Mouse (Mus musculus) hindbrain, embryonic 11.5 days (tissue): ENCODE data around the gene Alkbh7. TPM values are rescaled to one million over a fixed set of nuclear protein-coding genes. Genes with fewer than 3 reads are reported as not detected.

Experiments used
- ATAC-seq: fragments of 200-750 bp; cut with Nextera tagmentation; 2 replicates; pipeline ENCODE4 v1.8.0; 2017; ENCODE audit warnings: mild to moderate bottlenecking, moderate TSS enrichment, moderate library complexity; ENCODE audit not compliant: low FRiP score
- DNase-seq: peaks from one replicate; pipeline ENCODE4 v3.0.0-alpha.2; 2015; ENCODE audit warnings: low spot score
- H3K27ac ChIP-seq: fragments of 300-500 bp; sonication (generic); 2 replicates; pipeline ENCODE4 v1.5.1; 2014; ENCODE audit warnings: mild to moderate bottlenecking, low read depth, low read length
- H3K27me3 ChIP-seq: fragments of 300-500 bp; sonication (generic); 2 replicates; pipeline ENCODE4 v1.6.1; 2014; ENCODE audit warnings: mild to moderate bottlenecking, low read length, moderate library complexity, mixed read lengths; ENCODE audit not compliant: control insufficient read depth, insufficient read depth
- H3K36me3 ChIP-seq: fragments of 300-500 bp; sonication (generic); 2 replicates; pipeline ENCODE4 v1.6.1; 2014; ENCODE audit warnings: mild to moderate bottlenecking, low read length, moderate library complexity, mixed read lengths; ENCODE audit not compliant: control insufficient read depth, insufficient read depth
- H3K4me1 ChIP-seq: fragments of 300-500 bp; sonication (generic); replicated peaks from 2 replicates; pipeline ENCODE4 v1.6.1; 2014; ENCODE audit warnings: low read length, mixed read lengths; ENCODE audit not compliant: control insufficient read depth, insufficient read depth
- H3K4me2 ChIP-seq: fragments of 300-500 bp; sonication (generic); replicated peaks from 2 replicates; pipeline ENCODE4 v1.6.1; 2014; ENCODE audit warnings: mild to moderate bottlenecking, low read depth, low read length
- H3K4me3 ChIP-seq: fragments of 300-500 bp; sonication (generic); 2 replicates; pipeline ENCODE4 v1.5.1; 2014; ENCODE audit warnings: low read depth, low read length
- H3K9ac ChIP-seq: fragments of 300-500 bp; sonication (generic); 2 replicates; pipeline ENCODE4 v1.6.1; 2014; ENCODE audit warnings: low read depth, low read length
- H3K9me3 ChIP-seq: fragments of 300-500 bp; sonication (generic); 2 replicates; pipeline ENCODE4 v1.6.1; 2016; ENCODE audit warnings: low read length; ENCODE audit not compliant: control insufficient read depth
- WGBS: fragments of 180-500 bp; shearing (Covaris S2); extraction: QIAGEN DNeasy Blood & Tissue Kit; methylation state at CpG from one replicate; pipeline ENCODE4 v1.1.7; 2014; 5-methylcytosine and 5-hydroxymethylcytosine counted together
- polyA plus RNA-seq: library from polyadenylated mRNA; unstranded; fragments of >200 nt; fragmentation: Nextera tagmentation; extraction: Ambion mirVana; gene quantifications from 2 replicates; pipeline ENCODE4 v1.2.1, GENCODE M21; 2014

The Alkbh7 gene
- polyA plus RNA-seq, 1 experiment from 2014 or later = 33.0 TPM

- Histone ChIP-seq H3K4me3 (no peak overlapping the region), H3K9ac (no peak overlapping the region), H3K4me1 (no peaks in the 10 kb centered on the region), H3K27me3 (no peaks in the 10 kb centered on the region), H3K36me3 (peaks cover 10% of the 10 kb centered on the region; the same call in 1 of the 2 replicates), H3K4me2 (no peak overlapping the region), H3K9me3 (no peaks in the 10 kb centered on the region), H3K27ac (no peak overlapping the region)
- DNase-seq = no peak
- ATAC-seq = no peak
- WGBS = 88% methylated on average over 13 of the region's 13 CpGs
These were observed 10.2 kb downstream of the Alkbh7 start for GRCm38 (mm10) chr17:57007137-57007905.

DNA sequence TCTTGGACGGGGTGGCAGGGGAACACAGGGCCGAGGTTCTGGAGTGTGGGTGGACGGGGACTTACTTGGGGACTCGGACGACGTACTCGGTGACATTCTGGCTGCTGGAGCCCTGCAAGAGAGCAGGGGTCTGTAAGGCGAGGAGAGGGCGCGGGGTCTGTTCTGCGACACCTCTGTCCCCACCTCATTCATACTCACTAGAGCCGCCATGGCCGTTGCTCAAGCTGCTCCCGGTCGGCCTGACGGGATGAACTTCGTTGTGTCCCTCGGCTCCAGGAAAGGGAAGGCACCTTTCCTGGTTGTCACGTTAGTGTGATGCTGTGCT, 13.7 kb downstream of the Alkbh7 start:
- peak overlapping the region; percentile 71 for H3K4me3 ChIP-seq
- ATAC-seq (peak; percentile 67), DNase-seq (no peak)
- no peaks in the 10 kb centered on the region for H3K36me3 ChIP-seq
- no peaks in the 10 kb centered on the region for H3K9me3 ChIP-seq
- H3K9ac ChIP-seq = peak overlapping the region; percentile 66
- peak overlapping the region; percentile 75 for H3K4me2 ChIP-seq
- no peaks in the 10 kb centered on the region for H3K4me1 ChIP-seq
- WGBS = under 1% methylated on average over 19 of the region's 19 CpGs
- H3K27ac ChIP-seq = peak overlapping the region; percentile 48; the same call in 1 of the 2 replicates
- no peaks in the 10 kb centered on the region for H3K27me3 ChIP-seq

GRCm38 (mm10) chr17:57011236-57012141, 14.3 kb downstream of the Alkbh7 start, which contains the start of the genes Gtf2f1 and Gm17949:
Gene Gtf2f1, minus strand, starts transcription at chr17:57011288.
Gene Gm17949, plus strand, starts transcription at chr17:57011469.
- Histone ChIP-seq H3K36me3 (no peaks in the 10 kb centered on the region), H3K4me3 (peak within 1 kb of the TSS; percentile 71), H3K9me3 (no peaks in the 10 kb centered on the region), H3K27ac (peak within 1 kb of the TSS; percentile 86), H3K4me2 (peak within 1 kb of the TSS; percentile 89), H3K4me1 (no peaks in the 10 kb centered on the region), H3K9ac (peak within 1 kb of the TSS; percentile 77), H3K27me3 (no peaks in the 10 kb centered on the region)
- WGBS = under 1% methylated on average over 51 of the region's 51 CpGs
- ATAC-seq = peak; percentile 93
- peak; percentile 100 for DNase-seq

DNA sequence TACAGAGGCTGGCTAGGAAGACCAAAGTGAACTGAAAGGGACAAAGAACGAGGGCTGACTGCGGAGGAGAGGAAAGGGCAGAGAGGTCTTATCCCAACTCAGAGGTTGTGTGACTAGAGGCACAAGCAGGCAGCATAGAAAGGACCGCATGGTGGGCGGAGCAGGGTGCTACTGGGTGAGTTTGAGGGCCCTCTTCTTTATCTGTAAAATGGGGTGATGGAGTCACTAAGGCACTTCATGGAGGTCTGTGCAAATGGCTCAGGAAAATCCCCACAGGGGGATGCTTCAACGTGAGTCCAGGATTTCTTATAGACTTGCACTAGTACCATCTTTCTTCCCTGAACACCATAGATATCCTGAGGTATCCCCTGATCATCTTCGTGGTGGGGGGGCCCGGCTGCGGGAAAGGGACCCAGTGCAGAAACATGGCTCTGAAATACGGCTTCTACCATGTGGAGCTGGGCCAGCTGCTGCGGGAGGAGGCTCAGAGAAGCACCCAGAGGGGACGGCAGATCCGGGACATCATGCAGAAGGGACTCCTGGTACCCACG, 15.2 kb downstream of the Alkbh7 start:
- no peaks in the 10 kb centered on the region for H3K27me3 ChIP-seq
- H3K4me1 ChIP-seq = no peaks in the 10 kb centered on the region
- no peak; the same call in 1 of the 2 replicates for ATAC-seq
- no peak overlapping the region for H3K4me3 ChIP-seq
- no peak overlapping the region; the same call in 1 of the 2 replicates for H3K9ac ChIP-seq
- H3K27ac ChIP-seq = no peak overlapping the region
- peak overlapping the region; percentile 89 for H3K4me2 ChIP-seq
- WGBS = 69% methylated on average over 13 of the region's 13 CpGs
- no peak for DNase-seq
- H3K36me3 ChIP-seq = no peaks in the 10 kb centered on the region
- no peaks in the 10 kb centered on the region for H3K9me3 ChIP-seq

DNA sequence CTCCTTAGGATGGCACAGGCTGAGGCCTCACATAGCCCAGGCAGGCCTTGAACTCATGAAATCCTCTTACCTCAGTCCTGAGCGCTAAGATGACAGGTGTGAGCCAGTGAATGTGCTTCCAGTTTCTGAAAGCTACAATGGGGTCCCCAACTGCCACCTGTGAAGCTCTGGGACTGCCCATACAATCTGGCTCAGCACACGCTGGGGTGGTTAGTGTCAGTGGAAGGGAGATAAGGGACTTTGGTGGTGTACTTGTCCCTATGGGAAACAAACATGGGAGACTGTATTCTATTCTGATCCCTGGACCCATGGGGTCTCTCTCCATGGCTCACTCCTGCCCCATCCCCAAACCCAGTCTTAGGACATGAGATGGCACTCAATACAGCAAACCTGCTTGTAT, 22.6 kb downstream of the Alkbh7 start:
- no peak overlapping the region for H3K9ac ChIP-seq
- no peak overlapping the region for H3K4me2 ChIP-seq
- H3K4me3 ChIP-seq = no peak overlapping the region
- ATAC-seq = no peak
- 92% methylated on average over 2 of the region's 2 CpGs for WGBS
- DNase-seq = no peak
- no peaks in the 10 kb centered on the region for H3K9me3 ChIP-seq
- peaks cover 27% of the 10 kb centered on the region for H3K36me3 ChIP-seq
- no peak overlapping the region for H3K27ac ChIP-seq
- no peaks in the 10 kb centered on the region for H3K4me1 ChIP-seq
- H3K27me3 ChIP-seq = no peaks in the 10 kb centered on the region

GRCm38 (mm10) chr17:57020960-57021359, 23.8 kb downstream of the Alkbh7 start:
- Histone ChIP-seq H3K27ac (no peak overlapping the region), H3K4me1 (no peaks in the 10 kb centered on the region), H3K4me2 (no peak overlapping the region), H3K9me3 (no peaks in the 10 kb centered on the region), H3K9ac (no peak overlapping the region), H3K36me3 (peaks cover 32% of the 10 kb centered on the region), H3K4me3 (no peak overlapping the region), H3K27me3 (no peaks in the 10 kb centered on the region)
- WGBS = 92% methylated on average over 5 of the region's 5 CpGs
- ATAC-seq (no peak), DNase-seq (no peak)

- no peak overlapping the region for H3K4me3 ChIP-seq
- H3K9me3 ChIP-seq = no peaks in the 10 kb centered on the region
- H3K4me2 ChIP-seq = no peak overlapping the region
- H3K36me3 ChIP-seq = peaks cover 28% of the 10 kb centered on the region
- no peak overlapping the region for H3K9ac ChIP-seq
- H3K4me1 ChIP-seq = peaks cover 9% of the 10 kb centered on the region
- ATAC-seq (no peak), DNase-seq (no peak)
- H3K27me3 ChIP-seq = no peaks in the 10 kb centered on the region
- WGBS = 87% methylated on average over 4 of the region's 4 CpGs
- H3K27ac ChIP-seq = no peak overlapping the region
These were observed 30.3 kb downstream of the Alkbh7 start for GRCm38 (mm10) chr17:57027471-57027870.

DNA sequence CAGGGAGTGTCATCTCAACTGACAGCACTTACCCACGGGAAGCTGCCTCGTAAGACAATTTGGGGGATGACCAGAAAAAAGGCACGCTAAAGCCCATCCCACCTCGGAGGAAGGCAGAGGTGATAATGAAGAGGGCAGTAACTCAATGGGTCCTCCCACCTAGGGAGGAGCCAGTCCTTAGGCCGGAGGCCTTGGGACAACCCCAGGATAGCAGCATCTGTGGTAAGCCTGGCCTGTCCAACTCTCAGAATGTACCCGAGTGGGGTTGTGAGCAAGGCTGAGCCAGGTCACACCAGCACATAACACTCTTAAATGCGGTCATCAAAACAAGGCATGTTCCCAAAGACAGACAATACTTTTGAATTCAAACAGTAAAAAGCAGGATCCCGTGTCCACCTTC, 32.6 kb downstream of the Alkbh7 start:
- ATAC-seq (no peak), DNase-seq (no peak)
- peaks cover 9% of the 10 kb centered on the region for H3K4me1 ChIP-seq
- H3K4me2 ChIP-seq = peak overlapping the region; percentile 94
- H3K27ac ChIP-seq = no peak overlapping the region
- H3K36me3 ChIP-seq = peaks cover 11% of the 10 kb centered on the region
- peak overlapping the region; percentile 78 for H3K4me3 ChIP-seq
- H3K9ac ChIP-seq = peak overlapping the region; percentile 99
- no peaks in the 10 kb centered on the region for H3K27me3 ChIP-seq
- 53% methylated on average over 8 of the region's 8 CpGs for WGBS
- H3K9me3 ChIP-seq = no peaks in the 10 kb centered on the region
